Mouse (Mus musculus): ENCODE measurements around the gene Olfr1255. TPM values are rescaled to one million over a fixed set of nuclear protein-coding genes. Genes with fewer than 3 reads are reported as not detected.

Olfr1255 gene
- not detected for polyA plus RNA-seq (2017; shearing (Covaris generic))

DNA sequence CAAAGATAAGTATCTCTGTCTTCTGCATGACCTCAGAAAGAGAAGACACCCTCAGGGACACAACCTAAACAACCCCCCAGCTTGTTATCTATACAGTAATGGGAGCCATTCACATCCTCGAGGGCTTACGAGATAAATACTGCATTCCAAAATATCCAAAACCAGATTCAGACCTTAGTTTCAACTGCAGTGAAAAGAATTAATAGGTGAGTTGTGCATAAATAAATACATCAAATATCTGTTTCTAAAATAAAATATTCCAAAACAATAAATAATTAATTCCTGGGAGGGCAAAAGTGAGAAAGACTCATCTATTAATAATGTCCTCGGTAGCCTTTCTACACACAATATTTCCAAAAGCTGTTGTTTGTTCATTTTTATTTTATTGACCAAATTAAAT lies at the start of gene Olfr1255:
Olfr1255 (plus strand) TSS at position 301 of the 400 bp plus-strand sequence.

GRCm38 (mm10) chr2:89793519-89793918 lies 18.3 kb upstream of the Olfr1255 start, which contains the start of gene Olfr1254:
TSS of gene Olfr1254 (minus strand) at chr2:89793619.

GRCm38 (mm10) chr2:89841455-89841854 lies 29.6 kb downstream of the Olfr1255 start, which contains the start of gene Olfr1256:
TSS of gene Olfr1256 (minus strand) at chr2:89841555.

DNA sequence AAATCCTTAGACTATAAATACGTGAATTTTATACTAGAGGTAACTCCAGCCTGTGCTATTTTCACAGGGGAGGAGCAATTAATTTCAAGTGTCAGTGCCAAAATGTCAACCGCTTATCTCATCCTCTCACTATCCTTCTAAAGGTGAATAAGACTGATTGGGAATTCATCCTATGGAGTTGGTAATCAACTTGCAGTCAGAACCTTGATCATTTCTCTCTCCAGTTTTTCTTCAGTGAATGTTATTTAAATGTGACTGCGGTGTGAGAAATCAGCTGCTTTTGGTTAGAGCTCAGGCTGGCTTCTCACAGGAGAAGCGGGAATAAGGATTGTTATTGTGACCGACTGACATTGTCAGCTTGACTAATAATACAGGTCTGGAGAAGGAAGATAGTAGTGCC lies 36.3 kb downstream of the Olfr1255 start, which contains the start of gene Olfr48:
Olfr48 (minus strand) TSS at position 101 of the 400 bp plus-strand sequence.

Other genes starting within 250 kb of the Olfr1255 start
- gene Olfr1245, start 233.6 kb upstream of the Olfr1255 start, polyA plus RNA-seq (2017; shearing (Covaris generic)), result not detected
- not detected for gene Olfr1246, start 218.9 kb upstream of the Olfr1255 start, polyA plus RNA-seq (2017; shearing (Covaris generic))
- not detected for gene Olfr1247, start 197.9 kb upstream of the Olfr1255 start, polyA plus RNA-seq (2017; shearing (Covaris generic))
- not detected for gene Olfr1248, start 193.8 kb upstream of the Olfr1255 start, polyA plus RNA-seq (2017; shearing (Covaris generic))
- gene Olfr1249, start 177.1 kb upstream of the Olfr1255 start, polyA plus RNA-seq (2017; shearing (Covaris generic)), result not detected
- not detected for gene Olfr1250, start 150.6 kb upstream of the Olfr1255 start, polyA plus RNA-seq (2017; shearing (Covaris generic))
- not detected for gene Olfr1251, start 140.1 kb upstream of the Olfr1255 start, polyA plus RNA-seq (2017; shearing (Covaris generic))
- not detected for gene Olfr1252, start 87.0 kb upstream of the Olfr1255 start, polyA plus RNA-seq (2017; shearing (Covaris generic))
- gene Olfr1253, start 55.0 kb upstream of the Olfr1255 start, polyA plus RNA-seq (2017; shearing (Covaris generic)), result not detected
- not detected for gene Olfr1254, start 18.4 kb upstream of the Olfr1255 start, polyA plus RNA-seq (2017; shearing (Covaris generic))
- gene Olfr1256, start 29.5 kb downstream of the Olfr1255 start, polyA plus RNA-seq (2017; shearing (Covaris generic)), result not detected
- gene Olfr48, start 36.2 kb downstream of the Olfr1255 start, polyA plus RNA-seq (2017; shearing (Covaris generic)), result not detected
- not detected for gene Olfr1257, start 66.4 kb downstream of the Olfr1255 start, polyA plus RNA-seq (2017; shearing (Covaris generic))
- gene Olfr1258, start 115.3 kb downstream of the Olfr1255 start, polyA plus RNA-seq (2017; shearing (Covaris generic)), result 0.31 TPM
- not detected for gene Olfr1259, start 136.6 kb downstream of the Olfr1255 start, polyA plus RNA-seq (2017; shearing (Covaris generic))
- gene Olfr1260, start 162.3 kb downstream of the Olfr1255 start, polyA plus RNA-seq (2017; shearing (Covaris generic)), result 0.09 TPM
- gene Olfr1261, start 179.2 kb downstream of the Olfr1255 start, polyA plus RNA-seq (2017; shearing (Covaris generic)), result not detected
- gene Olfr1262, start 188.1 kb downstream of the Olfr1255 start, polyA plus RNA-seq (2017; shearing (Covaris generic)), result not detected
- 0.09 TPM for gene Olfr1263, start 200.1 kb downstream of the Olfr1255 start, polyA plus RNA-seq (2017; shearing (Covaris generic))
- not detected for gene Olfr1264, start 213.5 kb downstream of the Olfr1255 start, polyA plus RNA-seq (2017; shearing (Covaris generic))
- gene Olfr1265, start 223.3 kb downstream of the Olfr1255 start, polyA plus RNA-seq (2017; shearing (Covaris generic)), result 0.06 TPM